Mouse (Mus musculus) G1E (cell line): ENCODE measurements at regions not wholly inside any gene's neighbourhood (a gene's known extent, or its start where the extent isn't known, plus 50 kb on each side); places are given as distances from the start of the nearest gene placed in this dataset.

Source experiments
- CTCF ChIP-seq: IDR thresholded peaks from 2 replicates; pipeline ENCODE4 v1.5.1; 2012; ENCODE audit warnings: low read depth, low read length, inconsistent platforms, mixed read lengths
- GATA1 ChIP-seq: IDR thresholded peaks from 2 replicates; pipeline ENCODE4 v1.6.1; 2012; ENCODE audit warnings: borderline replicate concordance, low read length, inconsistent platforms, mixed read lengths
- GATA2 ChIP-seq: IDR thresholded peaks from 2 replicates; pipeline ENCODE4 v1.6.1; 2012; ENCODE audit warnings: low read depth, low read length, inconsistent platforms, borderline replicate concordance
- POLR2AphosphoS5 ChIP-seq: IDR thresholded peaks from 2 replicates; pipeline ENCODE4 v1.6.1; 2012; ENCODE audit warnings: low read depth, low read length, inconsistent platforms; ENCODE audit not compliant: insufficient replicate concordance
- TAL1 ChIP-seq: conservative IDR thresholded peaks from 2 replicates; pipeline ENCODE4 v1.6.1; 2012; ENCODE audit warnings: low read depth, low read length, inconsistent platforms, mixed read lengths

- TF ChIP-seq CTCF (no peak), GATA2 (no peak), TAL1 (no peak), GATA1 (no peak), POLR2AphosphoS5 (no peak)
These were observed 92.5 kb downstream of the Mn1 start for GRCm38 (mm10) chr5:111509575-111510057.
